Mouse (Mus musculus): Measurements from ENCODE around the gene Abcc2.

Gene Abcc2

DNA sequence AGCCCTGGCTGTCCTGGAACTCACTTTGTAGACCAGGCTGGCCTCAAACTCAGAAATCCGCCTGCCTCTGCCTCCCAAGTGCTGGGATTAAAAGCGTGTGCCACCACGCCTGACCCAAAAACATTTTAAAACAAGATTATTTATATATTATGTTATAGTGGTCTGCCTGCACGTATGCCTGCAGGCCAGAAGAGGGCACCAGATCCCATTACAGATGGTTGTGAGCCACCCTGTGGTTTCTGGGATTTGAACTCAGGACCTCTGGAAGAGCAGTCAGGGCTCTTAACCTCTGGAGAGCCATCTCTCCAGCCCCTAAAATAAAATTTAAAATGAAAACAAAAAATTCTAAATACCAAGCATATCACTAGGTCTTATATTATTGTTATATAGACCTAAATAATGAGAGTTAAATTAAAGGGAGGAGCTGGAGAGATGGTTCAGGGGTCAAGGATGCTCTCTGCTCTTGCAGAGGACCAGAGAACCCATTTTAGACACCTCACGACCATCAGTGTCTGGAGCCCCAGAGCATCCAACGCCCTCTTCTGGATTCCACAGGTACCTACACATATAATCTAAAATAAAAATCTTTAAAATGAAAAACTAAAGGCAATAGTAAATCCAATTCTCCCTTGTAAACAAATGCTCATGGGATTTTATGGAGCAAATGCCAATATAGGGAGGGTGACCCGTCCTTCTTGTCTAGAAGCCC, 71.0 kb downstream of the Abcc2 start:
- DNase-seq (ENCODE audit: low spot score): no peak

DNA sequence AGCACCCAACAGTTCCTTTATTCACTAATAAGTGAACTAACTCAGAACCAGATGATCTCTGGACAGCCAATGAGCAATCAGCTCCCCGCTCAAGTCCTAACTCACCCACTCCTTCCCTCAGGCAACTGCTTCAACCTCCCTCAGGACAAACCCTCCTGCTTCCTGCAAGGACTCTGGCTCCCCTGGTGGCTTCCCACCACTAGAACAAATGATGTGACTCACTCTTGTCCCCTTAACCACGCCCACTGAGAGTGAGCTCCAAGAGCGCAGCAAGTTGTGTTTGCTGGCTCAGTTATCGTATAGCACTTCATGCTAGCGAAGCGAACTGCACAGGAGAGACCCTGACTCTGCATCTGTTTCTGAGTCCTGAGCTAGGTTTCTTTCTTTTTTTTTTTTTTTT, 75.4 kb downstream of the Abcc2 start:
- DNase-seq (ENCODE audit: low spot score): no peak

DNA sequence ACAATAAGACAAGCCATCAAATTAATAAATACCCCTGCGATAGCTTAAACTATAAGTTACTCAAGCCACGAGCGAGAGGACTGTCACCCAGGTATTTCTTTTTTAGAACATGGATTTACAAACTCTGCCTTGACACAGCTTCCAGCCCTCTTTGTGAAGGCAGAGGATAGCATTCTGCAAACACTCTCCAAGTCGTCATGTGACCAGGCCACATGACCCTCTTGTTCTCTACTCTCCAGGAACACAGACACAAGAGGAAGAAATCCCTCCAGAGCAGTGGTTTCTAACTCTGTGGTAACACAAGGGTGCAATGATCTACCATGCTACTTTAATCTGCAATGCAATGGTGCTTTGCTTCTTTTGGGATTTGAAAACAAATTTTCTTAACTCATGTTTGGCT, 88.4 kb downstream of the Abcc2 start:
- DNase-seq (ENCODE audit: low spot score): no peak

DNA sequence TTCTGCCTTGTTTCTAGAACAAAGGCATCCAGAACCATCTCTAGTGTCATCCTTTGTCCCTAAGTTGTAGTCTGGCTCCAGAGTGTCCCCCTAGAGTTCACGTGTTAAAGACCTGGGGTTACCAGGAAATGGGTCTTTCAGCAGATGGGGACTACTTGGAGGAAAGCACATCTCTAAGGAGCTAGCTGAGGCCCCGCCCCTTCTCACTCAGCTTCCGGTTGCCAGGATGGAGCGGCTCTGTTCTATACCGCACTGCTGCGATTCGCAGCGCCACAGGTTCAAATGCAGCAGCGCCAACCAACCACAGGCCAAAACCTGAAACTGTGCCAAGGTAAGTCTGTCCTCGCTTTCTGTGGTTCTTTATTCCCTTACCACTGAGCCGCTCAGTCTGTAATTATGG, 92.4 kb downstream of the Abcc2 start:
- no peak for DNase-seq (ENCODE audit: low spot score)

DNA sequence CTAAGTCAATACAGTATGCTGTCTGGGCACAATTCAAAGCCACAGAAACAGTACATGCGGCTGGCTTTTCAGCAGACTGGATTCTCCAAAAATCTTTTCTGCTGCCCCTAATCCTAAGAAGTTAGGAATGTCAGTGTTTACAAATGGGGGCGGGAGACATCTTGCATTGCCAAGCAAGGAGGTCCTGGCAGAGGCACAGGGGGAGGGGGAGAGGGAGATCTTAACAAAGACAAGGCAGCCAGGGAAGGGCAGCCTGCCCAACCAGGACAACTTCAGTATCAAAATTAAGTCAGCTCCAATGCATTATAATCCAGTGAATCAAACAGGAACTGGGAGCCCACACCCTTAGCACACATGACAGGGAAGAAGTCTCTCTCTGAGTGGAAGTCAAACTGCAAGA, 94.0 kb downstream of the Abcc2 start:
- no peak for DNase-seq (ENCODE audit: low spot score)

DNA sequence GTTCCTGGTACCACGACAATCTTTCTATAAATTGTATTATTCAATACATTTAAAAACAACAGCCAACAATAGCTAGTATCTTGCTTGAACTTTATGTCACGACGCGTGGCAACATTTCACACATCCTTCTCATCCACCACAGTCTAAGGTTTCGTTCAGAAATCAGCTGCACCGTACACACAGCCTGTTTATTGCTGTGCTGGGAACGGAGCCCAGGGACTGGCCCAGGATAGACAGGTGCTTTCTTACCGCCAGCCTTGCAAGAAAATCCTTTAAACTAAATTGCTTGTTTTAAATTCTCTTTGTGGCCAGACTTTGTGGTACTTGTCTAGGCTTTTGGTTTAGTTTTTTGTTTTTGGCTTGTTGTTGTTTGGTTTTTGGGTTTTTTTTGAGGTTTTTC, 95.4 kb downstream of the Abcc2 start:
- DNase-seq (ENCODE audit: low spot score): no peak

DNA sequence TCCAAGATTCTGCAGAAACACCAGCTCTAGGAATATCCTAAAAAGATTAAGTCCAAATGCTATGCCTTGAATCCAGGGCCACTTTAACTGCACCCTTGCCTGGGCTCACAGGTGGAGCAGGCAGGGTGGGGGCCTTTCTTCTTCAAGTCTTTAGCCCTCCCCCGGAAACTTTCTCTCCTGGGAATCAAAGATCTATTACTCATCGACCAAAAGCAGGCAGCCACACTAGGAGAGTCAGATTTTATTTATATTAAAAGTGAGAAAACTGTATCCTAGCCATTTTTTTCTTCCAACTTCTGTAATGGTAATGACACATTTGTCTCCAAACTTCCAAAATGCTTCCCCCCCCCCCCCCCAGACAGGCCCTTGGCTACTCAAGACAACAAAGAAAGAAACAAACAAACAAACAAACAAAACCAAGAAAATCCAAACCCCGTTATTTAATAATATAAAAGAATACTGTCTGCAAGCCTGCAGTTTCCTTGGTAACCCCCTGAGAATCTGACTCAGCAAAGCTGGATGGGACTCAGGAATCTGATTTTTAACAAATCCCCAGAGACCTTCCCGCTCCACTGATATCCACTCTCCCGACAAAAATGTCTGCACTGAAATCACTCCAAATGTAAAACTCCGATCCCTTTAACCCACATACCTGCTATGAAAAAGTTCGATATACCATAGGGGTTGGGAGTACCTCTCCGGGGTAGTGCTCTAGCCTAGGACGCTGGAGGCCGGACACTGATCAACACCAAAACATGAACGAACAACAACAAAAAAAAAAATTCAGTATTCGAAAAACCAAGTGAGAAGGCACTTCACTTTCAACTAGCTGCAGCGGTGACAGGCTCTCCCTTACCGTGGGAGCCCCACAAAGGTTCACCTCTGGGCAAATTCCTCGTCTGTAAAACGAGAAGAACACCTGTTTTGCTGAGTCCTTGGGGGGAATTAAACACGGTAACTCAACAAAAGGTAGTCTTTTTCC, 96.4 kb downstream of the Abcc2 start:
- no peak for DNase-seq (ENCODE audit: low spot score)

DNA sequence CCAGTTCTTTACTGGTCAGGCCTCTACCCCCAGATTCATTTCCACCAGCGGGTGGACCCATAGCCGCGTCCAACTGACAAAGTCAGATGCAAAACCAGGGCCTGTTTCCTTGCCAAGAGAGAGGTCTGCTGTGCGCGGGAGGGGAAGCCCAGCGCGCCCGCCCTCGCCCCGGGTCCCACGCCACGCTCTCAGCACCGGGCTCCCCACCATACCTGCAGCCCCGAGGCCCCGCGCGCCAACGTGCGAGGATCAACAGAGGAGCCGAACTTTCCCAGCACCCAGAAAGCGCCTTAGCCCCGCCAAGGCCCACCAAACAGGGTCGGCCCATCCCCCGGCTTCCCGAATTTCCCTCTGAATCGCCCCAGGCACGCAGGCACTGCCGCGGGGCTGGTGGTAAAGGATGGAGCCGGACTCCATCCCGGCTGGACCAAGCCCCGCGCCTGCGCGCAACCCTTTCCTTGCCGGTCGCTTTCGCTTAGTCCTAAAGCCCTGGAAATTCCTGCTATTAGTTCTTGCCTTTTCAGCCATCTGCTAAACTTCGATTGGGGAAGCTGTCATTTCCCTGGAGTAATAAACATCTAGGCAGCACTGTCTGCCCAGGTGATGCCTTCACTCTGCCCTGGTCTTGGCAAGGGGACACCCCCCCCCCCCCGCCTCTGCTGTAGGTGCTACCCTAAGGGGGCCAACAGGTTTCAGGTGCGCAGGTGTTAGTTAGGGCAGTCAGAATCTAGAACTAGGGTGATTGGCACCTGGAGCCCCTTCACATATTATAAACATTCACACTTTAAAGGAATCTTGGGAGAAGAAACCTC, 97.6 kb downstream of the Abcc2 start:
- DNase-seq (ENCODE audit: low spot score): no peak

DNA sequence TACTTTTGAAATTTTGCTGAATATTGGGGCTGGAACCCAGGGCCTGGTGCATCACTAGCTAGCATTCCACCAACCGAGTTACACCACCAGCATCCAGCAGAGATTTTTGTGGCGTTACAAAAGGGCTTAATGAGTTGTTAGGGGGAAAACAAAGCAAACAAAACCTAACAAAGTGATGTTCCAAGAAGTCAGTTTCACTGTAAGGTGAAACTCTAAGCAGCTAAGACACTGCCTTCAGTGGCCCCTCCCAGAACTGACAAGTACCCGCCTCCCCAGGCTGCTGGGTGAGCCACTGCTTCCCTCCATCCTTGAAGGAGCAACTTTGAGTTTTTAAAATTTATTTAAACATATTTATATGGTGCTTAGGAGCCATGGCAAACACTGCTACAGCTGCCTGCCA, 98.4 kb downstream of the Abcc2 start:
- no peak for DNase-seq (ENCODE audit: low spot score)

DNA sequence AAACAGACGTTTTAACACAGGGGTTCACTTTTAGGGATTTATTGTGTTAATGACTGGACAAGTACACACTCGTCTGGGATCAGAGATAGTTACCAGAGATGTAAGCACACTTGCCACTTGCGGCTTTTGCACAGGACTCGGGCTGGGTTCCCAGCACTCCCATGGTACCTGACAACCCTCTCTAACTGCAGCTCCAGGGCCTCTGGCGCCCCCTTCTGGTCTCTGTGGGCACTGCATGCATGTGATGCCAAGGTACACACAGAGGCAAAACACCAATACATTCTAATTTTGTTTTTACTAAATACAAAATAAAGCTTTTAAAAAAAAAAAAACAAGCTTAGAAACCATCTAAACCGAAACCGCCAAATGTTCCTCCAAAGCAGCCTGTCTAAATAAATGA, 99.6 kb downstream of the Abcc2 start:
- DNase-seq (ENCODE audit: low spot score): no peak

DNA sequence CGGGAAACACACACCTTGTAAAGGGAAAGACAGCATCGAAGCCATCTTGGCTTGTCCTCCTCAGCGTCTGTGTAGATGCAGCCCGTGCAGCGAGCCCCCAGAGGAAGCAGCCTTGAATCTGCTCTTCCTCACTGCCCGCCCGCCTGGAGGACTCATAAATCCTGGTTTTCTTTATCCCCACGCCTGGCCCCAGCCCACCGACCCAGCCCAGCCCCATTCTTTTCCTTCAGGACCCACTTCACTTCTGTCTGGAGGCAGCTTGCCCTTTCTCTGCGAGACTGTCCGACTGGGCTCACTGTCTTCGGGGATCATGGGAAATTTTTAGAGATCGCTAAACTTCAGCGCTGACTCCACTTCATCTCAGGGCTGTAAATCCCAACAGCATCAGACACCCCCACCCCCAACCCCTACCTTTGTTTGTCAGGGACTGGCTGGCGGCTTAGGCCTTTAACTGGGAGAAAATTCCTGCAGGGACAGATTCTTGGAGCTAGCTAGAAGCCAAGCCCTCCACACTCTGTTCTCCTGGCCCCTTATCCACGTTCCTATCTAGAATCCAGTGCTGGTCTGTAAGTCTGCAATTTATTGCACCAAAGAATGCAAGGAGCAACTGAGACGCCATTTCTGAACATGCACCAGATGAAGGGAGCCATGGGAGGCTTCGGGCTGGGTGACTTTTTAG, 101.0 kb downstream of the Abcc2 start:
- no peak for DNase-seq (ENCODE audit: low spot score)

DNA sequence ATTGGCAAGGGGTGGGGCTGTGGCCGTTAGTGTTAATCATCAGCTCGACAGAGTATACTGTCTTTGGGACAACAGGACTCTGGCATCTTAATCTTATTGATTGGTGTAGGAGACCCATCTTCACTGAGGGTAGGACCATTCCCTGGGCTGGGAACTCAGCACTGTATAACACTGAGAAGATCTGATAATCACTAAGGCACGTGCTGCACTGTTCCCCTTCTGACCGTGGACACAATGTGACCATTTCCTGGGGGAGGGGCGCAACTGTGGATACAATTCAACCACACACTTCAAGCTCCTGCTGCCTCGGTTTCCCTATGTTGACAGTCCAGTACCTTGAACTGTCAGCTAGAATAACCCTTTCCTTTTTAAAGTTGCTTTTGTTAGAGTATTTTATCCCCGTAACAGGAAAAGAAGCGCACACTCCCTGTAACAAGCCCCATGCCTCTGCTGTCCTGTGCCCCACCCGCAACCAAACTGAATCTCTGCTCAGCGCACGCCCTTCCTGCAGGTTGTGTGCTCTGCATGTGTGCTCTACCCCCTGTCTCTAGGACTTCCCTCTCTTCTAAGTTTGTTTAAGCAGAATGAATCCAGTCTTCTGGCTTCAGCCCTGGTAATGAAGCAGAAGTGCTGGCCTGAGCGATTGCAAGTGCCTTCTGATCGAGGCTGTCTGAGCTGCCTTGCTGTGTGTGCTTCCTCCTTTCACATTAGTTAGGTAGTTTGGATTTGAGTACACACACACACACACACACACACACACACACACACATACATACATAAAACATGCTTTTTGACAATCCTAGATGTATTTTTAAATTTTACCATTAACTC, 102.9 kb downstream of the Abcc2 start:
- no peak for DNase-seq (ENCODE audit: low spot score)

DNA sequence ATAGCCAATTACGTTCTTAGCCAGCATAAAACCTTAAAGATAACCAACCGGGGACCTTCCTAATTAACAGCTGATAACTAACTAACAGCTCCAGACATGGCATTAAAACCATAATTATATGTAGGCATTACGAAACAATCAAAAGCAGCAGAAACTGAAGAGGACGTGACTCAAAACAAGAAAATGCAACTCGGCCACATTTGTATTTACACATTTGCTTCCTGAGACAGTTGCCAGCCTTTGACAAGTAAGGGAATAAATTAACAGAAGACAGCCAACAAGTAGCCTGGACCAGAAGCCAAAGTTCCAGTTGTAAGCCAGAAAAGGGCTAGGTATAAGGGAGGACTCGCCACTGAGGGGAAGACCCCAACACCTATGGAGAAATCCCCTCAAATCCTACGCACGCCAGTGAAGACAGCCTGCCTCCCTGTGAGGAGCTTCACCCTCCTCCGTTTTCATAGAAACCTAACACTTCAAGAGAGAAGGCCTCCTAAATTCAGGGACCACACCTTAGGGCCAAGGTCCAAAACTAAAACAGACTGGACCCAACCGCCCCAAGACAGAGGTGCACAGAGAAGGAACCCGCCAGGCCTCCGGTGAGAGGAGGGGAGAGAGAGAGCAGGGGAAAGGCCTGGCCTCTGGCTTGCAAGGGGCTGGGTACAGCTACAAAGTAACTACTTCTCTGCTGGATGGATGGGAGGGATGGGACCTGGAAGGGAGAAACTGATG, 104.5 kb downstream of the Abcc2 start:
- DNase-seq (ENCODE audit: low spot score): no peak

DNA sequence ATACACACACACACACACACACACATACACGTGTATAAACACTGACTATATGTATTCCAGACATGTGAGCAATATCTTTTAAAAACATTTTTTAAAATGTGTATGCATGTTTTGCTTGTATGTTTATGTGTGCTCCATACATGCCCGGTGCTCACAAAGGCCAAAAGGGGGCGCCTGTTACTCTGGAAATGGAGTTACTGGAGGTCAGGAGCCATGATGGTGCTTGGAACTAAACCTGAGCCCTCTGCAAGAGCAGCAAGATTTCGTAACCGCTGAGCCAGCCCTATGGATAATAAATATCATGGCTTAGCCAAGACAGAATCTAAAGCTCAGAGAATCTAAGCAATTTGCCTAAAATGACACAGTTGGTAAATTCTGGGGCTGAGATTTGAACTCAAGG, 105.2 kb downstream of the Abcc2 start:
- no peak for DNase-seq (ENCODE audit: low spot score)

DNA sequence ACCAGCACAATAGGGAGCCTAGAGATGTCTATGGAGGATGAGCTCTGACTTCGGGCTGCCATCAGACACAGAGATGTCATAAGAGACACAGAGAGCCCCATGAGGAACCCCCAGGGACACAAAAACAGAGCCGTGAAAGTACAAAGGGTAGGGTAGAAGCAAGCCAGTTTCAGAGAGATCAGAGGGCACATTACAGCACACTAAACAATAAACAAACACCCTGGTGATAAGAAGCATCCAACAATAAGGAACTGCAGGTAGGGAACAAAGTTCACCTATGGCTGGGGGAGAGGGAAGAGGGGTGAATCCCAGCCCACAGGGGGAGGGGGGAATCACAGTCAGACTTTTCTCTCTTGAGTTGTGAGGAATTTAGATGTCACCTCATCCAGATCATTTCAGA, 105.7 kb downstream of the Abcc2 start:
- DNase-seq (ENCODE audit: low spot score): no peak
